Mouse (Mus musculus): ENCODE data around the gene Actn3. TPM values are rescaled to one million over a fixed set of nuclear protein-coding genes. Genes with fewer than 3 reads are reported as not detected.
A peak's percentile ranks its signal among the peaks of the same experiment; 100 is the strongest.
"Not testable (repeated sequence)": the region's sequence is repeated elsewhere in the genome, so short reads cannot be mapped to it uniquely, and the experiment has no call there.

The Actn3 gene
- total RNA-seq, 2 experiments from 2014 or later, result 2.5 to 3.4 TPM

GRCm38 (mm10) chr19:4813015-4813414 lies 64.7 kb downstream of the Actn3 start:
- peak; percentile 50 for DNase-seq
- intact Hi-C loops (cut with DNase I), result no loop called here

GRCm38 (mm10) chr19:4812334-4812949 lies 65.3 kb downstream of the Actn3 start:
- DNase-seq; intact Hi-C loops (cut with DNase I): not testable (repeated sequence)

GRCm38 (mm10) chr19:4811909-4812242 lies 65.8 kb downstream of the Actn3 start:
- DNase-seq, result no peak
- intact Hi-C loops (cut with DNase I), result no loop called here

Other genes starting within 250 kb of the Actn3 start
- 1 to 10 TPM; 3.7 to 4.5 TPM for gene Gm960, start 179.2 kb downstream of the Actn3 start, total RNA-seq (2021)
- 100 to 1,000 TPM; 319 to 320 TPM for gene Sptbn2, start 166.7 kb downstream of the Actn3 start, total RNA-seq (2021)
- 10 to 100 TPM; 32.5 to 35.2 TPM for gene Rbm4b, start 121.4 kb downstream of the Actn3 start, total RNA-seq (2021)
- 10 to 100 TPM; 76.1 to 80.4 TPM for gene Rbm4, start 84.0 kb downstream of the Actn3 start, total RNA-seq (2021)
- 10 to 100 TPM; 18.2 to 37.9 TPM for gene Gm21992, start 66.3 kb downstream of the Actn3 start, total RNA-seq (2021)
- gene Rbm14, start 66.3 kb downstream of the Actn3 start, total RNA-seq (2021), result 10 to 100 TPM; 65.9 to 73.9 TPM
- gene Ccs, start 38.6 kb downstream of the Actn3 start, total RNA-seq (2021), result 10 to 100 TPM; 38.1 to 41.0 TPM
- gene Ccdc87, start 38.5 kb downstream of the Actn3 start, total RNA-seq (2021), result 1 to 10 TPM; 1.7 to 2.0 TPM
- gene Ctsf, start 22.8 kb downstream of the Actn3 start, total RNA-seq (2021), result 10 to 100 TPM; 66.9 to 70.3 TPM
- 10 to 100 TPM; 17.7 to 21.0 TPM for gene Zdhhc24, start 759 bp upstream of the Actn3 start, total RNA-seq (2021)
- gene Bbs1, start 28.7 kb upstream of the Actn3 start, total RNA-seq (2021), result 10 to 100 TPM; 27.4 to 35.8 TPM
- gene Dpp3, start 50.4 kb upstream of the Actn3 start, total RNA-seq (2021), result 10 to 100 TPM; 72.5 to 80.8 TPM
- 10 to 100 TPM; 19.5 to 20.1 TPM for gene Peli3, start 65.2 kb upstream of the Actn3 start, total RNA-seq (2021)
- gene Mrpl11, start 84.2 kb upstream of the Actn3 start, total RNA-seq (2021), result 10 to 100 TPM; 68.5 to 73.6 TPM
- 1 to 10 TPM; 5.5 to 6.8 TPM for gene Npas4, start 112.4 kb upstream of the Actn3 start, total RNA-seq (2021)
- 10 to 100 TPM; 29.5 to 32.1 TPM for gene Slc29a2, start 146.0 kb upstream of the Actn3 start, total RNA-seq (2021)
- gene B4gat1, start 160.9 kb upstream of the Actn3 start, total RNA-seq (2021), result 10 to 100 TPM; 64.1 to 76.4 TPM
- gene AC124502.3, start 161.0 kb upstream of the Actn3 start, total RNA-seq (2021), result 1 to 10 TPM; 5.3 to 5.5 TPM
- 10 to 100 TPM; 14.5 to 15.5 TPM for gene Brms1, start 163.4 kb upstream of the Actn3 start, total RNA-seq (2021)
- gene Rin1, start 172.6 kb upstream of the Actn3 start, total RNA-seq (2021), result 1 to 10 TPM; 3.9 to 7.1 TPM
- 10 to 100 TPM; 14.2 TPM for gene Cd248, start 190.2 kb upstream of the Actn3 start, total RNA-seq (2021)
- gene Tmem151a, start 207.6 kb upstream of the Actn3 start, total RNA-seq (2021), result 10 to 100 TPM; 47.7 to 55.3 TPM
- 10 to 100 TPM; 22.0 to 24.4 TPM for gene Yif1a, start 210.6 kb upstream of the Actn3 start, total RNA-seq (2021)
- 100 to 1,000 TPM; 393 to 412 TPM for gene Cnih2, start 220.6 kb upstream of the Actn3 start, total RNA-seq (2021)
- 100 to 1,000 TPM; 137 to 148 TPM for gene Rab1b, start 229.2 kb upstream of the Actn3 start, total RNA-seq (2021)
- 100 to 1,000 TPM; 155 to 159 TPM for gene Klc2, start 240.7 kb upstream of the Actn3 start, total RNA-seq (2021)